Mouse (Mus musculus): ENCODE data around the gene Cds1. TPM values are rescaled to one million over a fixed set of nuclear protein-coding genes. Genes with fewer than 3 reads are reported as not detected.

Cds1 gene
- not detected in 2 replicates for total RNA-seq (2012; rRNA removed)
- polyA plus RNA-seq (2012; ENCODE audit: insufficient read depth in 1 of 2, insufficient read length in 2 of 2, low read depth in 1 of 2, low replicate concordance in 2 of 2, missing spikeins in 1 of 2): not detected

DNA sequence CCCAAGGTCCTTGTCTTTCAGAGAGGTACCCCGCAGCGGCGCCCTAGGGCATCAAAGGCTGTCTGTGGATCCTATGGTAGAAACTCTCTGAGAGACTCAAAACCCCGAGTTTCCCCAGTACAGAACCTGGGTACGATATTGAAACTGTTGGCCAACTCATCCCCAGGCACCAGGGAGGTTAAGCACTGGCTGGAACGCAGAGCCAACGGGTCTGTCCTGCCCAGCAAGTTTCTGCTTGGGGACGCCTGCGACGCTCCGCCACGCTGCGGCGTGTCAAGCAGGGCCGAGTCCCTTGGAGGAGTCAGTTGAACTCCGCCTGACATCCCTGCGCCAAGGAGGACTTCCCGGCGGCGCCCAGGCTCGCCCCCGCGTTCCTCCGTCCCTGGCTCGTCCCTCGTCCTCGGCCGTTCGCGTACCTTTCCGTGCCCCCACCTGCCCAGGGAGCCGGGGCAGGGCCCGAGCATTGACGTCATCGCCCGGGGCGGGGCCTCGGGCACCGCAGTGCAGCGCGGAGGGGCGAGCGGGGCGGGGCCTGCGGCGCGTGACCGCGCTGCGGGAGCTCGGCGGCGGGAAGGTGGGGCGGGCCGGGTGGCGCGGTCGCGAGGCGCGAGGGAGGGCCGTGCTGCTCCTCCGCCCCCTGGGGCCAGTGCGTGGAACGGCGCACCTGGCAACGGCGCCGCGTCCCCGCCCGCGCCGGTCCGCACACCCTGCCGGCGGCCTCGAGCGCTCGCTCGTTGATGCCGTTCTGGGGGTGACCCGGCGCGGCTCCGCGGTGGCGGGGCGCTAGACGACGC, at the start of gene Cds1:
Gene Cds1, plus strand, starts transcription at position 577 of the 794 bp plus-strand sequence.
- Histone ChIP-seq H3K4me1 (ENCODE audit: control insufficient read depth in 1 of 2, insufficient read depth in 2 of 2, low read length in 2 of 2) (no peaks in the 10 kb centered on the region), H3K9ac (ENCODE audit: control insufficient read depth, low read depth, low read length, poor library complexity, severe bottlenecking) (no peak within 1 kb of the TSS), H3K4me3 (ENCODE audit: control insufficient read depth in 1 of 2, insufficient read depth in 1 of 2, low read depth in 2 of 2, low read length in 2 of 2) (no peak within 1 kb of the TSS), H3K36me3 (ENCODE audit: control insufficient read depth in 1 of 2, insufficient read depth in 2 of 2, low read length in 2 of 2) (no peaks in the 10 kb centered on the region), H3K79me2 (ENCODE audit: control insufficient read depth, insufficient read depth, low read length, poor library complexity) (no peaks in the 10 kb centered on the region), H3K27ac (ENCODE audit: control insufficient read depth, low read depth, low read length) (no peak within 1 kb of the TSS), H3K27me3 (ENCODE audit: control insufficient read depth in 1 of 2, insufficient read depth in 2 of 2, low read length in 2 of 2) (no peaks in the 10 kb centered on the region), H3K9me3 (replicated peaks; ENCODE audit: insufficient read depth, low read length) (no peaks in the 10 kb centered on the region)
- TF ChIP-seq KAT2A (conservative IDR thresholded peaks at IDR 0.05; ENCODE audit: low read depth, low read length): no peak
- no peak for TF ChIP-seq GABPA (IDR thresholded peaks at IDR 0.05; ENCODE audit: low read depth, low read length)
- TF ChIP-seq MEF2A (IDR thresholded peaks at IDR 0.05; ENCODE audit: extremely low read depth, insufficient replicate concordance, low read depth, low read length, poor library complexity, severe bottlenecking): no peak
- TF ChIP-seq ELF1 (IDR thresholded peaks at IDR 0.05; ENCODE audit: low read depth, low read length): no peak
- no peak for TF ChIP-seq TCF12 (IDR thresholded peaks at IDR 0.05; ENCODE audit: low read depth, low read length)
- no peak for TF ChIP-seq NRF1 (IDR thresholded peaks at IDR 0.05; ENCODE audit: insufficient read depth, low read depth, low read length, poor library complexity, severe bottlenecking)
- TF ChIP-seq RAD21 (IDR thresholded peaks at IDR 0.05; ENCODE audit: low read depth, low read length): no peak
- TF ChIP-seq NELFE (IDR thresholded peaks at IDR 0.05; ENCODE audit: low read depth, low read length): no peak
- TF ChIP-seq MXI1 (IDR thresholded peaks at IDR 0.05; ENCODE audit: low read depth, low read length): no peak
- no peak for TF ChIP-seq TAL1 (IDR thresholded peaks at IDR 0.05; ENCODE audit: low read length)
- TF ChIP-seq USF2 (IDR thresholded peaks at IDR 0.05; ENCODE audit: borderline replicate concordance in 1 of 2, insufficient read depth in 1 of 2, low read depth in 1 of 2, low read length in 2 of 2): no peak
- TF ChIP-seq JUND (IDR thresholded peaks at IDR 0.05; ENCODE audit: low read depth, low read length): no peak
- no peak for TF ChIP-seq USF1 (IDR thresholded peaks at IDR 0.05; ENCODE audit: low read depth, low read length)
- no peak for DNase-seq (ENCODE audit: low read depth, low spot score)

DNA sequence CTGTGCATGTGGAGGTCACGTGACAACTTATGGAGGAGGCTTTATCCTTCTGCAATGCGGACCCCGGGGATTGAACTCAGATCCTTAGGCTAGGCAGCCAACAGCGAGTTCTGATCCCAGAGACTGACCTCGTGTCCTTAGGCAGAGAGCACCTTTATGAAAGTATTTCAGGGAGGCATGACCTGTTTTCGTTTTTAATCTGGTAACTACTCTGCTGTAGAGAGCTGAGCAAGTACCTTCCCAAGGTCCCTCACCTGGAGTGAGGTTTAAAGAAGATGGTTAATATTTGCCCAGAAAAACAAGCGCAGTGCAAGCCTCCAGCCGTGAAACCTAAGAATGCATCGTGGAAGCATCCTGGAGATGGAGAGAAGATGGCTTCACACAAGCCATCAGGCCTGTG, 40.7 kb upstream of the Cds1 start:
- H3K4me3 ChIP-seq (ENCODE audit: control insufficient read depth in 1 of 2, insufficient read depth in 1 of 2, low read depth in 2 of 2, low read length in 2 of 2): no peak overlapping the region
- no peaks in the 10 kb centered on the region for H3K9me3 ChIP-seq (replicated peaks; ENCODE audit: insufficient read depth, low read length)
- no peak overlapping the region for H3K27ac ChIP-seq (ENCODE audit: control insufficient read depth, low read depth, low read length)
- no peaks in the 10 kb centered on the region for H3K4me1 ChIP-seq (ENCODE audit: control insufficient read depth in 1 of 2, insufficient read depth in 2 of 2, low read length in 2 of 2)
- H3K36me3 ChIP-seq (ENCODE audit: control insufficient read depth in 1 of 2, insufficient read depth in 2 of 2, low read length in 2 of 2): no peaks in the 10 kb centered on the region
- TF ChIP-seq ETS1 (IDR thresholded peaks at IDR 0.05; ENCODE audit: low read depth, low read length): no peak
- no peak for TF ChIP-seq MAX (IDR thresholded peaks at IDR 0.05; ENCODE audit: low read length)
- TF ChIP-seq GABPA (IDR thresholded peaks at IDR 0.05; ENCODE audit: low read depth, low read length): no peak
- no peak for TF ChIP-seq KAT2A (conservative IDR thresholded peaks at IDR 0.05; ENCODE audit: low read depth, low read length)
- TF ChIP-seq ZNF384 (IDR thresholded peaks at IDR 0.05; ENCODE audit: low read depth, low read length): no peak
- TF ChIP-seq TCF12 (IDR thresholded peaks at IDR 0.05; ENCODE audit: low read depth, low read length): no peak
- no peaks in the 10 kb centered on the region for H3K79me2 ChIP-seq (ENCODE audit: control insufficient read depth, insufficient read depth, low read length, poor library complexity)
- DNase-seq (ENCODE audit: low read depth, low spot score): no peak
- no peaks in the 10 kb centered on the region for H3K27me3 ChIP-seq (ENCODE audit: control insufficient read depth in 1 of 2, insufficient read depth in 2 of 2, low read length in 2 of 2)
- no peak overlapping the region for H3K9ac ChIP-seq (ENCODE audit: control insufficient read depth, low read depth, low read length, poor library complexity, severe bottlenecking)

All from MEL (cell line).